Mouse (Mus musculus) midbrain, embryonic 15.5 days (tissue): Measurements from ENCODE around the gene Pax7. TPM values are rescaled to one million over a fixed set of nuclear protein-coding genes. Genes with fewer than 3 reads are reported as not detected.

Source experiments
- ATAC-seq: fragments of 200-750 bp; cut with Nextera tagmentation; replicated peaks from 2 replicates; pipeline ENCODE4 v1.8.0; 2017; ENCODE audit warnings: moderate TSS enrichment
- H3K27ac ChIP-seq: fragments of 300-500 bp; sonication (generic); 2 replicates; pipeline ENCODE4 v1.5.1; 2015; ENCODE audit warnings: mild to moderate bottlenecking, inconsistent platforms
- H3K27me3 ChIP-seq: fragments of 300-500 bp; sonication (generic); replicated peaks from 2 replicates; pipeline ENCODE4 v1.6.1; 2015; ENCODE audit warnings: inconsistent platforms
- H3K36me3 ChIP-seq: fragments of 300-500 bp; sonication (generic); replicated peaks from 2 replicates; pipeline ENCODE4 v1.6.1; 2015; ENCODE audit warnings: inconsistent platforms
- H3K4me1 ChIP-seq: fragments of 300-500 bp; sonication (generic); 2 replicates; pipeline ENCODE4 v1.6.1; 2015; ENCODE audit warnings: inconsistent platforms
- H3K4me2 ChIP-seq: fragments of 300-500 bp; sonication (generic); 2 replicates; pipeline ENCODE4 v1.6.1; 2015; ENCODE audit warnings: inconsistent platforms, mild to moderate bottlenecking, moderate library complexity
- H3K4me3 ChIP-seq: fragments of 300-500 bp; sonication (generic); 2 replicates; pipeline ENCODE4 v1.5.1; 2015; ENCODE audit warnings: mild to moderate bottlenecking, inconsistent platforms
- H3K9ac ChIP-seq: fragments of 300-500 bp; sonication (generic); 2 replicates; pipeline ENCODE4 v1.6.1; 2015; ENCODE audit warnings: mild to moderate bottlenecking, inconsistent platforms
- H3K9me3 ChIP-seq: fragments of 300-500 bp; sonication (generic); 2 replicates; pipeline ENCODE4 v1.6.1; 2016; ENCODE audit warnings: inconsistent platforms
- WGBS: fragments of 180-500 bp; shearing (Covaris S2); methylation state at CpG from one replicate; pipeline ENCODE4 v1.1.7; 2015; ENCODE audit warnings: mixed read lengths; 5-methylcytosine and 5-hydroxymethylcytosine counted together
- polyA plus RNA-seq: library from polyadenylated mRNA; unstranded; fragments of >200 nt; fragmentation: Nextera tagmentation; extraction: Ambion mirVana; gene quantifications from 2 replicates; pipeline ENCODE4 v1.2.1, GENCODE M21; 2015

Pax7 gene
- polyA plus RNA-seq, 1 experiment from 2014 or later, result 3.8 TPM

GRCm38 (mm10) chr4:139689627-139690269 lies 143.6 kb downstream of the Pax7 start:
- Histone ChIP-seq H3K9ac (no peak overlapping the region), H3K36me3 (no peaks in the 10 kb centered on the region), H3K4me3 (no peak overlapping the region), H3K27ac (no peak overlapping the region), H3K4me2 (no peak overlapping the region), H3K9me3 (no peaks in the 10 kb centered on the region), H3K27me3 (peaks cover 5% of the 10 kb centered on the region; the same call in 1 of the 2 replicates), H3K4me1 (0 out of 2 replicates have a peak, but pooled peaks cover 7% of the 10 kb centered on the region)
- 37% methylated on average over 7 of the region's 7 CpGs for WGBS
- no peak for ATAC-seq

DNA sequence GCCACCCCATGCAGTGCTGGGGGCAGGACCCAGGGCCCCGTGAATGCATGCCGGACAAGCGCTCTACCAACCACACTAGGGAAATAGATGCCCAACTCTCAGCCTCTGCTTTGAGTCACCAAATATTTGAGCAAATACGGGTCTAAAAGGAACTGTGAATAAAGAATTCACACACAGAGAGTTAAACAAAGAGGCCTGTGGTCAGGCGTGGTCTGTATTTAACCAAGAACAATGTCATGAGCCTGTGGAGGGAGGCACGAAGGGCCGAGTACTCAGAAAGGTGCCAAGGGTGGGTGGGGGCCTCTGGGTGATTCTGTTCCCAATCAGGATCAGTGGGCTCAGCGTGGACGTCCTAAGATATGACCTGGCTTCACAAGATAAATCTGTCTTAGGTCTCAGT lies 145.3 kb downstream of the Pax7 start:
- Histone ChIP-seq H3K36me3 (no peaks in the 10 kb centered on the region), H3K4me1 (0 out of 2 replicates have a peak, but pooled peaks cover 7% of the 10 kb centered on the region), H3K4me3 (no peak overlapping the region), H3K9ac (no peak overlapping the region), H3K27ac (no peak overlapping the region), H3K4me2 (no peak overlapping the region), H3K27me3 (0 out of 2 replicates have a peak, but pooled peaks cover 2% of the 10 kb centered on the region), H3K9me3 (no peaks in the 10 kb centered on the region)
- WGBS, result 52% methylated on average over 9 of the region's 9 CpGs
- ATAC-seq, result no peak

Other genes with a start within 250 kb of the Pax7 start
- not detected in 2 replicates for gene Gm21969, start 230.3 kb downstream of the Pax7 start, polyA plus RNA-seq
- 27.1 and 32.0 TPM in 2 replicates for gene Aldh4a1, start 210.7 kb downstream of the Pax7 start, polyA plus RNA-seq
- not detected in 2 replicates for gene Tas1r2, start 180.0 kb downstream of the Pax7 start, polyA plus RNA-seq
- gene Klhdc7a, start 134.5 kb upstream of the Pax7 start, polyA plus RNA-seq, result 0.74 and 0.78 TPM in 2 replicates